Mouse (Mus musculus): ENCODE measurements around the gene Syce2. TPM values are rescaled to one million over a fixed set of nuclear protein-coding genes. Genes with fewer than 3 reads are reported as not detected.
A peak's percentile ranks its signal among the peaks of the same experiment; 100 is the strongest.

The Syce2 gene
- polyA plus RNA-seq, 1 experiment from 2014 or later, result 30.6 TPM

DNA sequence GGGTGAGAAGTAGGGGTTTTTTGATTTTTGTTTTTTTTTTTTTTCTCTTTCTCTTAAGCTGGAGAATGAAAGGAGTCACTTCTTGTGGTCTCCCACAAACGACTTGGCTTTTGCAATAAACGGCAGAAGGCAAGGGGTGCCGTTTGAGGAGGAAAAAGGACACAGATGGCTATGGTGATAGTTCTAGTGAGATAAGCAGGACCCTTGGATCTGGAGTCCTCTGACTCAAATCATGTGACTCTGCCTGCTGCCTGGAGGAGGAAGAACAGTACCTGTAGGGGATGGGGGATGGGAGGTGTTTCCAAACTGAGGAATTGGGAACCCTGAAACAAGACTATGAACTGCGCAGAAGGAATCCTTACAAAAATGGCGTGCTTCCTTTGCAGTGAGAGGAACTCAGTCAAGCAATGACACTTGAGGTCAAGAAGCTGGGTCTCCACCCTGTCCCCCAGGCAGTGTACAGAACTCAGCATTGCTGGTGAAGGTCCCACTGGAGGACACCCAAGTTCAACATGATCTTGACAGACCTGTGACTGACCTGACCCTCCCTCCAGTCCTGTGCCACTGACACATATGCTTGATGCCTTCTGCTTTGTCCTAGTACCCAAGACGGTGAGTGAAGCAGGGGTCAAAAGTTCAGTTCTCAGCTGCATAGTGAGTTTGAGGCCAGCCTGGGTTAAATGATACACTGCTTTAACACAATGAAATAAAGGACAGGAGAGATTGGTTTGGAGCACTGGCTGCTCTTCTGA lies 24.1 kb upstream of the Syce2 start:
- peak; percentile 66; the same call in 1 of the 2 replicates for TF ChIP-seq EP300 (IDR thresholded peaks at IDR 0.05; ENCODE audit: low read depth)
- no peak for TF ChIP-seq CTCF (IDR thresholded peaks at IDR 0.05; ENCODE audit: low read depth)
- Histone ChIP-seq H3K9ac (replicated peaks) (peak overlapping the region; percentile 62), H3K4me3 (ENCODE audit: low read depth, low read length) (peak overlapping the region; percentile 71), H3K4me1 (ENCODE audit: insufficient read depth) (peaks cover 28% of the 10 kb centered on the region), H3K27ac (ENCODE audit: low read depth) (peak overlapping the region; percentile 90), H3K9me3 (ENCODE audit: low read length) (no peaks in the 10 kb centered on the region), H3K27me3 (ENCODE audit: insufficient read depth, low read length) (no peaks in the 10 kb centered on the region), H3K36me3 (replicated peaks; ENCODE audit: insufficient read depth, low read length) (peaks cover 25% of the 10 kb centered on the region), H3K4me2 (ENCODE audit: low read depth, low read length) (peak overlapping the region; percentile 88)
- DNase-seq (no peak), ATAC-seq (no peak)
- 15% methylated on average over 6 of the region's 6 CpGs for WGBS (ENCODE audit: insufficient replicate concordance)

GRCm38 (mm10) chr8:84856434-84856833 lies 15.5 kb upstream of the Syce2 start:
- peaks cover 14% of the 10 kb centered on the region for H3K4me1 ChIP-seq (ENCODE audit: insufficient read depth)
- peak overlapping the region; percentile 89; the same call in 1 of the 2 replicates for H3K4me3 ChIP-seq (ENCODE audit: low read depth, low read length)
- H3K36me3 ChIP-seq (replicated peaks; ENCODE audit: insufficient read depth, low read length), result peaks cover 21% of the 10 kb centered on the region
- 90% methylated on average over 3 of the region's 3 CpGs for WGBS (ENCODE audit: insufficient replicate concordance)
- H3K27ac ChIP-seq (ENCODE audit: low read depth), result no peak overlapping the region
- peak overlapping the region; percentile 87; the same call in 1 of the 2 replicates for H3K4me2 ChIP-seq (ENCODE audit: low read depth, low read length)
- TF ChIP-seq EP300 (IDR thresholded peaks at IDR 0.05; ENCODE audit: low read depth) (no peak), CTCF (IDR thresholded peaks at IDR 0.05; ENCODE audit: low read depth) (no peak)
- H3K9me3 ChIP-seq (ENCODE audit: low read length), result no peaks in the 10 kb centered on the region
- no peaks in the 10 kb centered on the region for H3K27me3 ChIP-seq (ENCODE audit: insufficient read depth, low read length)
- ATAC-seq (no peak), DNase-seq (no peak)
- no peak overlapping the region for H3K9ac ChIP-seq (replicated peaks)

DNA sequence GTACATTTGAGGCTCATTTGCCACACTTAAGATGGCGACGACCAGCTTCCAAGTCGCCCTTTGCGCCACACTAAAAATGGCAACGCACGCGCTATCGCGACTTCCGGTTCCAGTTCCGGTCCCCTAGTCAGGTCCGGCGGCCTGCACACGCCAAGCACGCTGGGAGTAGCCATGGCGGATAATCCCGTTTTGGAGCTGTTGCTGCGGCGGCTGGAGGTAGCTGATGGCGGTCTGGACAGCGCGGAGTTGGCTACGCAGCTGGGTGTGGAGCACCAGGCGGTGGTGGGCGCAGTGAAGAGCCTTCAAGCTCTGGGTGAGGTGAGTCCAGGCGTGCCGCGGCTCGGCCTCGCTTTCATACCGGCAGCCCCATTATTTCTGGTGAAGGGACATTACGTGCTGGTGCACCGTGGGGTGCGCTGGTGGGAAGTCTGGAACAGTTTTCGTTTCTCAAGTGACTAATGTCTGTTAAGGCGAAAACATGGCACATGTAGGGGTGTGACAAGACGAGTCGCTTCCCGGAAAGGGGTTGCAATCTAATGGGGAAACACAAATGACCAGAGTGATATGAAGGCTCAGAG lies 15.0 kb upstream of the Syce2 start, which contains the start of gene Farsa:
Gene Farsa, plus strand, starts transcription at position 126 of the 578 bp plus-strand sequence.
- TF ChIP-seq CTCF (IDR thresholded peaks at IDR 0.05; ENCODE audit: low read depth) (no peak), EP300 (IDR thresholded peaks at IDR 0.05; ENCODE audit: low read depth) (no peak)
- 1% methylated on average over 39 of the region's 39 CpGs for WGBS (ENCODE audit: insufficient replicate concordance)
- no peaks in the 10 kb centered on the region for H3K9me3 ChIP-seq (ENCODE audit: low read length)
- no peaks in the 10 kb centered on the region for H3K27me3 ChIP-seq (ENCODE audit: insufficient read depth, low read length)
- DNase-seq, result peak; percentile 94
- H3K9ac ChIP-seq (replicated peaks), result peak within 1 kb of the TSS; percentile 83
- H3K27ac ChIP-seq (ENCODE audit: low read depth), result peak within 1 kb of the TSS; percentile 92
- peaks cover 14% of the 10 kb centered on the region for H3K4me1 ChIP-seq (ENCODE audit: insufficient read depth)
- peak within 1 kb of the TSS; percentile 87 for H3K4me2 ChIP-seq (ENCODE audit: low read depth, low read length)
- H3K4me3 ChIP-seq (ENCODE audit: low read depth, low read length), result peak within 1 kb of the TSS; percentile 89
- ATAC-seq, result peak; percentile 96
- peaks cover 26% of the 10 kb centered on the region for H3K36me3 ChIP-seq (replicated peaks; ENCODE audit: insufficient read depth, low read length)

- H3K9ac ChIP-seq (replicated peaks), result peak overlapping the region; percentile 62
- 3% methylated on average over 50 of the region's 54 CpGs for WGBS (ENCODE audit: insufficient replicate concordance)
- H3K4me2 ChIP-seq (ENCODE audit: low read depth, low read length), result peak overlapping the region; percentile 99
- peak overlapping the region; percentile 52 for H3K4me3 ChIP-seq (ENCODE audit: low read depth, low read length)
- H3K27ac ChIP-seq (ENCODE audit: low read depth), result peak overlapping the region; percentile 73
- peaks cover 27% of the 10 kb centered on the region for H3K4me1 ChIP-seq (ENCODE audit: insufficient read depth)
- H3K9me3 ChIP-seq (ENCODE audit: low read length), result no peaks in the 10 kb centered on the region
- DNase-seq (peak; percentile 68), ATAC-seq (peak; percentile 63)
- H3K27me3 ChIP-seq (ENCODE audit: insufficient read depth, low read length), result no peaks in the 10 kb centered on the region
- TF ChIP-seq EP300 (IDR thresholded peaks at IDR 0.05; ENCODE audit: low read depth) (no peak), CTCF (IDR thresholded peaks at IDR 0.05; ENCODE audit: low read depth) (no peak)
- peaks cover 20% of the 10 kb centered on the region for H3K36me3 ChIP-seq (replicated peaks; ENCODE audit: insufficient read depth, low read length)
These were observed 526 bp downstream of the Syce2 start for GRCm38 (mm10) chr8:84872309-84872965.

DNA sequence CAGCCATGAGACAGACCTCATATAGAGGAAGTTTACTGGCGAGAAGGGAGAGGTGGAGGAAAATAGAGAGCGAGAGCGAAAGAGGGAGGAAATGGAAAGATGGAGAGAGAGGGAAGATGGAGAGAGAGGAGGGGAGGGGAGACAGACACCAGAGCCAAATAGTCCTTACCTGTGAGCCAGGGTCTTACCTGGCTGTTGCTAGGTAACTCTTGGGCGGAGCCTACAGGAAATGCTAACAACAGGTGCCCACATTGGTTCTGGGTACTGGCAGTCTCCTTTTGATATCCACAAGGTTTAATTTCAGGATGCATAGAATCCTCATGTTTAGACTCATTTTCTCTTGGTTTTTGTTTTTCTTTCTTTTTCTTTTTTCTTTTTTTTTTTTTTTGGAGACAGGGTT lies 1.1 kb downstream of the Syce2 start:
- Histone ChIP-seq H3K4me1 (ENCODE audit: insufficient read depth) (peaks cover 27% of the 10 kb centered on the region), H3K4me2 (ENCODE audit: low read depth, low read length) (peak overlapping the region; percentile 99), H3K27me3 (ENCODE audit: insufficient read depth, low read length) (no peaks in the 10 kb centered on the region), H3K27ac (ENCODE audit: low read depth) (no peak overlapping the region), H3K9me3 (ENCODE audit: low read length) (no peaks in the 10 kb centered on the region), H3K4me3 (ENCODE audit: low read depth, low read length) (peak overlapping the region; percentile 52), H3K36me3 (replicated peaks; ENCODE audit: insufficient read depth, low read length) (peaks cover 14% of the 10 kb centered on the region), H3K9ac (replicated peaks) (0 out of 2 replicates have a peak overlapping the region, but pooled peaks have one; percentile 62)
- DNase-seq (no peak), ATAC-seq (no peak)
- whole genome bisulfite sequencing (ENCODE audit: insufficient replicate concordance), result 75% methylated on average over 4 of the region's 4 CpGs
- TF ChIP-seq EP300 (IDR thresholded peaks at IDR 0.05; ENCODE audit: low read depth), result no peak
- TF ChIP-seq CTCF (IDR thresholded peaks at IDR 0.05; ENCODE audit: low read depth), result no peak

GRCm38 (mm10) chr8:84874339-84874738 lies 2.4 kb downstream of the Syce2 start:
- Histone ChIP-seq H3K9me3 (ENCODE audit: low read length) (no peaks in the 10 kb centered on the region), H3K4me3 (ENCODE audit: low read depth, low read length) (no peak overlapping the region), H3K27me3 (ENCODE audit: insufficient read depth, low read length) (no peaks in the 10 kb centered on the region), H3K4me2 (ENCODE audit: low read depth, low read length) (no peak overlapping the region), H3K36me3 (replicated peaks; ENCODE audit: insufficient read depth, low read length) (peaks cover 2% of the 10 kb centered on the region; the same call in 1 of the 2 replicates), H3K9ac (replicated peaks) (no peak overlapping the region), H3K4me1 (ENCODE audit: insufficient read depth) (peaks cover 27% of the 10 kb centered on the region), H3K27ac (ENCODE audit: low read depth) (no peak overlapping the region; the same call in 1 of the 2 replicates)
- ATAC-seq (no peak), DNase-seq (no peak)
- 61% methylated on average over 3 of the region's 3 CpGs for WGBS (ENCODE audit: insufficient replicate concordance)
- TF ChIP-seq EP300 (IDR thresholded peaks at IDR 0.05; ENCODE audit: low read depth) (no peak), CTCF (IDR thresholded peaks at IDR 0.05; ENCODE audit: low read depth) (0 out of 2 replicates have a peak, but pooled peaks have one; percentile 6)
